Mouse (Mus musculus): ENCODE data around the gene Nrg3.

Gene Nrg3

GRCm38 (mm10) chr14:39472790-39473761, at the start of gene Nrg3:
Gene Nrg3 (minus strand): TSS chr14:39473088.
- no peak for DNase-seq

- DNase-seq, result no peak
Observed at GRCm38 (mm10) chr14:39508956-39509355, 36.1 kb upstream of the Nrg3 start.

- no peak for DNase-seq
Observed at GRCm38 (mm10) chr14:39473771-39474211, 903 bp upstream of the Nrg3 start.

GRCm38 (mm10) chr14:39472146-39472751, 639 bp downstream of the Nrg3 start:
- DNase-seq, result no peak

- no peak for DNase-seq
Observed at GRCm38 (mm10) chr14:39471236-39471981, 1.5 kb downstream of the Nrg3 start.

- no peak for DNase-seq
Observed at GRCm38 (mm10) chr14:39445501-39445900, 27.4 kb downstream of the Nrg3 start.

- DNase-seq, result no peak
Observed at GRCm38 (mm10) chr14:39428503-39428902, 44.4 kb downstream of the Nrg3 start.

- DNase-seq, result no peak
Observed at GRCm38 (mm10) chr14:39421874-39422273, 51.0 kb downstream of the Nrg3 start.

- DNase-seq, result no peak
Observed at GRCm38 (mm10) chr14:39413270-39413669, 59.6 kb downstream of the Nrg3 start.

- DNase-seq, result no peak
Observed at GRCm38 (mm10) chr14:39386845-39387244, 86.0 kb downstream of the Nrg3 start.

- no peak for DNase-seq
Observed at GRCm38 (mm10) chr14:39381321-39381720, 91.6 kb downstream of the Nrg3 start.

- DNase-seq, result no peak
Observed at GRCm38 (mm10) chr14:39373220-39373619, 99.7 kb downstream of the Nrg3 start.

GRCm38 (mm10) chr14:39356251-39356650, 116.6 kb downstream of the Nrg3 start:
- DNase-seq, result no peak

- no peak for DNase-seq
Observed at GRCm38 (mm10) chr14:39351979-39352737, 120.7 kb downstream of the Nrg3 start.

GRCm38 (mm10) chr14:39317424-39318110, 155.3 kb downstream of the Nrg3 start:
- no peak for DNase-seq

- DNase-seq, result no peak
Observed at GRCm38 (mm10) chr14:39314111-39314510, 158.8 kb downstream of the Nrg3 start.

- no peak for DNase-seq
Observed at GRCm38 (mm10) chr14:39265121-39265520, 207.8 kb downstream of the Nrg3 start.

GRCm38 (mm10) chr14:39264422-39264821, 208.5 kb downstream of the Nrg3 start:
- DNase-seq, result no peak

- DNase-seq, result no peak
Observed at GRCm38 (mm10) chr14:39261016-39261415, 211.9 kb downstream of the Nrg3 start.

GRCm38 (mm10) chr14:39255391-39255790, 217.5 kb downstream of the Nrg3 start:
- no peak for DNase-seq

- DNase-seq, result no peak
Observed at GRCm38 (mm10) chr14:39240267-39240666, 232.6 kb downstream of the Nrg3 start.

- DNase-seq, result no peak
Observed at GRCm38 (mm10) chr14:39211472-39211871, 261.4 kb downstream of the Nrg3 start.
